Mouse (Mus musculus) hematopoietic stem cell, adult 5-6 weeks (primary cell): ENCODE measurements around the gene Pfn3. TPM values are rescaled to one million over a fixed set of nuclear protein-coding genes. Genes with fewer than 3 reads are reported as not detected.
A peak's percentile ranks its signal among the peaks of the same experiment; 100 is the strongest.

Source experiments
- ATAC-seq, 2 experiments: fragments of 125-278 bp in 1 of 2; replicated peaks in 1 of 2; 2 replicates each; pipeline ENCODE4 v1.8.0; 2016 to 2017; ENCODE audit warnings: inconsistent platforms in 2 of 2, mild to moderate bottlenecking in 2 of 2, moderate number of reproducible peaks in 2 of 2, low read depth in 1 of 2, moderate TSS enrichment in 1 of 2; ENCODE audit not compliant: low FRiP score in 2 of 2, poor library complexity in 2 of 2, severe bottlenecking in 2 of 2, insufficient read depth in 1 of 2, low TSS enrichment in 1 of 2
- total RNA-seq: library from RNA; stranded (forward); fragments of 172-1452, 232-1000 nt; gene quantifications from 2 replicates; pipeline ENCODE4 v1.2.3, GENCODE M21; 2017

The Pfn3 gene
- total RNA-seq = not detected in 2 replicates

DNA sequence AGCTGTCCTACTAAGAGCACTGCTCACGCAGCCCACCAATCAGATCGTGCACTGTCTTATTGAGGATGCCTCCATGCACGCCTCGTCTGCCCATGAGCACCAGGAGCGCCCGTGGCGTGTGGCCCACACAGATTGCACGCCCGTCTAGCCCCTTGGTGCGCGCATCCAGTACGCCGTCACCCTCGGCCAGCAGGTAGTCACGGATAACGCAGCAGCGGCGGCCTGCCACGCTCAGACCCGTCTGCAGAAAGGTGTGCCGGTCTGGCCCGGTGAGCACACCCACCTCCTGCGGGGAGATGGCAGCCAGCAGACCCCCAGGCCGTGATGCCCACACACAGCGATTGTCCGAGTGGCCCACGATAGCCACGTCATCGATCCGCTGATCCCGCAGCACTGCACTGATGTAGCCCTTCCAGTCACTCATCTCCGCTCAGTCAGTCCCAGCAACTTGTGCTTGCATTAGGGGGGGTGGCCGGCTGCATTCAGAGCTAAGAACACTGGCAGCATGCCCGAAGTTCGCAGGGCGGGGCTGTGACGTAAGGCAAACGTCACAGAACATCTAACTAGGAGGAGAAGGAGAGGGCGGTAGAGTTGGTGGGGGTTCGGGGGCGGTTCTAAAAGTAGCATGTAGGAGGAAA is at the start of gene Pfn3:
Gene Pfn3 (minus strand): TSS at position 490 of the 638 bp plus-strand sequence.
- ATAC-seq = no peak

DNA sequence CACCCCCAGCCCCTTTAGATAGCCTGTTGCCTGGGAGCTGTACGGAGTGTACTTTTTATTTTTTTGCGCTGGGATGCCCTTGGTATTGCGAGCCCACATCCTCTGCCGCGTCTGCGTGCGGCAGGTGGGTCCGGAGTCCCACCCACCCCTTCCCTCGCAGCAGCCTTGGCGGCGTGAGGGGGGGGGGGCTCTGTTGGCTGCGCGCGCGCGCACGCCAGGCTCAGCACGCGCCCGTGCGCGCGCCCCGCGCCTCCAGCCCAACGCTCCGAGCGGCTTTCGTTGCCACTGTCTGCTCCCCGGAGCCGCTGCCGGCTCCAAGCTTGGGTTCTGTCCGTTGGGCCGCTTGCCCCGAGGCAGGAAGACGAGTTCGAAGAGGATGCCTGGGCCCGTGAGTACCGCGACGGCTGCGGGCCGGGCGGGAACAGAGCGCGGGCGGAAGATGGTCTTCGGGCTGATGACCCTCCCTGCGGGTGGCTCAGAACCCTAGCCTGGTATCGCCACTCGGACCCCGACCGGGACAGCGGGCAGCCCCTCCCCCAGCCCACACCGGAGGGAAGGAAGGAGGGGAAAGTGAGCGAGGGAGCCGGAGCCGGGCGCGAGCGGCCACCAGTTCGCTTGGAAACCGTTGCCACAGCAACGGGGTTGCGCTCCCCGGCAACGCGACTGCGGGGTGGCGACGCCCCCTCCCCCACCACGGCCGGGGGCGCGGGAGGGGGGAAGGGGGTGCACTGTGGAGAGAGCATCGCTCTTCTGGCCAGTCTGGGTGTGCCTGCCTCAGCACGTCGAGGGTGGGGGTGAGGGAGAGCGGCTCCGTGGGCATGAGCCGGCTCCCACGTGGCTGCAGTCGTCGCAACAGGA is 49.2 kb upstream of the Pfn3 start, which contains the start of gene Prr7:
Gene Prr7 (plus strand): TSS at position 241 of the 858 bp plus-strand sequence.
- peak in 1 of 2 experiments; percentile 26; a peak in 1 of 4 replicates for ATAC-seq

DNA sequence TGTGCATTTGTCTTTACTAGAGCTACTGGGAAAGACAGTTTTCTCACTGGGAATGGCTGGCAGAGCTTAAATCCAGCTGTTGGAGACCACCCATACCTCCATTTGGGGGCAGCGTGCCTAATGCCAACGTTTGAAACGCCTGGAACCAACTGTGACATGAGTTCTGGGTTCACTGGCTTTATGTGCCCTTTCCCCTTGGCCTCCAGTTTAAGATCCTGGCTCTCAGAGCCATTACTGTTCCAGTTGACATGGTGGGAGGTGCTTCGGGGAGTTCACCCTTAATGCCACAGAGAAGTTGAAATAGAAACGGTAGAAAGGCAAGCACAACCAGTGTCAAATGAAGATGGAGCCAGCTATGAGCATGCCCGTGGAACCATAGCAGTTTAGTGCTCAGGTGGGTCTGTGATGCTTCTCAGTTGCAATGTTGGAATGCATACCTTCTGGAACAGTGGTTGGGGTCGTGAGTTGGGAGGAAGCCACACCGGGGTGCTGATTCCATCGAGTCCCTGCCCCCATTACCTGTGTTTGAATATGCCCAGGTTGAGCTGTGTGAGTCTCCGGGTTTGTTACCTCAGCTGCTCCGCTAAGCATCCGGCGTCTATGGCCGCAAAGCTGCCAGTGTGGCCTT is 48.5 kb upstream of the Pfn3 start:
- no peak for ATAC-seq

DNA sequence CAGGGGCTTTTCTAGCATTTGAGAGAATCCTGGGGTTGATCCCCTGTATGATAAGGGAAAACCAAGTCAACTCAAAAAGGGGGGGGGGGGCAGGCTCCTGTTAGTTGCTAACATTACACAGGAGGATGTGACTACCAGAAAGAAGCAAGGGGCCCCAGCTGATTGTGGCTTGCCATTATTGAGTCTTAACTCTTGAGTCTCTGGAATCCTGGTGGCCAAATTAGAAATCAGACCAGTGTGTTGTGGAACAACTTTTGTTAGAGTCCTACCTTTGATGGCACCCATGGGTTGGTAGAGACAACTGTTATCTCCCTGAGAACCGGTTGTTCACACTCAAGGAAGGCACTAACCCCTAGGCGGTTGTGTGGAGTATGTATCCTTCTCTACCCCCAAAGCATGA is 47.9 kb upstream of the Pfn3 start:
- no peak for ATAC-seq

DNA sequence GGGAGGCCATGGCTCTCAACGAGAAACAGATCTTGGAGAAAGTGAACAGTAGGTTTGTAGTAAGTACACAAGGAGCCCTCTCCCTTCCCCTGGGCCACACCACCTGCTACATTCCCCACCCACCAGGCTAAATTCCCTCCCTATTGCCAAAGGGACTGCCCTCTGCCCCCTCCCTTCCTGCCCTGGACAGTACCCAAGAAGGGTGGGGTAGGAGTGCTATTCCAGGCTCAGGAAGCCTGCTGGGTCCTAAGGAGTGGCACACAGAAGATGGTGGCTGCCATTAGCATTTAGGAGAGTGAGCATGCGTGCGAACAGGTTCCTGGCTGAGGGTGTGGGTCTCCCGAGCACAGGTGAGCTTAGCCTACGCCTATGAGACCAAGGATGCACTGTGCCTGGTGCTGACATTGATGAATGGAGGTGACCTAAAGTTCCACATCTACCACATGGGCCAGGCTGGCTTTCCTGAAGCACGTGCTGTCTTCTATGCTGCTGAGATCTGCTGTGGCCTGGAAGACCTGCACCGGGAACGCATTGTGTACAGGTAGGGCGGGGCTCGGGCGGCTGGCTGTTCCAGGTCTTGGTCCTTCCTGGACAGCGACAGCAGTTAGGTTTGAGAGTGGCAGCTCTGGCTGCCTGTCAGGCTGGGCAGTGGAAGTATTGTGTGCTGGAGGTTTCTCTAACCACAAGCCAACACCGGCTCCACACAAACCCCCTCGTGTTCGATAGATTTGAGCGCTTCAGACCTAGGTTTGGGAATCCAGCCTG is 36.9 kb upstream of the Pfn3 start:
- ATAC-seq = no peak

DNA sequence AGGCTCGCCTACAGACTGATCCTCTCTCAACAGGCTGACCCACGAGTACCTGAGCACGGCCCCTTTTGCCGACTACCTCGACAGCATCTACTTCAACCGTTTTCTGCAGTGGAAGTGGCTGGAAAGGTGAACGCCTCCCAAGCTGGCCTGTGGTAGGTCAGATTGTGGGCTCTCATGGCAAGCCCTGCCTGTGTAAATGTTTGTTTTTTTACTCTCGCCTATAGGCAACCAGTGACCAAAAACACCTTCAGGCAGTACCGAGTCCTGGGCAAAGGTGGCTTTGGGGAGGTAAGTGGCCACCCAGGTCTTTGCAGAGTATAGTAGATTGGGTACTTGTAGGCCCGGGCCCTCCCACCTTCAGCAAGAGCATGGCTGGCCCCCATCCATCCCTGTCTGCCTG is 36.3 kb upstream of the Pfn3 start:
- ATAC-seq = no peak

DNA sequence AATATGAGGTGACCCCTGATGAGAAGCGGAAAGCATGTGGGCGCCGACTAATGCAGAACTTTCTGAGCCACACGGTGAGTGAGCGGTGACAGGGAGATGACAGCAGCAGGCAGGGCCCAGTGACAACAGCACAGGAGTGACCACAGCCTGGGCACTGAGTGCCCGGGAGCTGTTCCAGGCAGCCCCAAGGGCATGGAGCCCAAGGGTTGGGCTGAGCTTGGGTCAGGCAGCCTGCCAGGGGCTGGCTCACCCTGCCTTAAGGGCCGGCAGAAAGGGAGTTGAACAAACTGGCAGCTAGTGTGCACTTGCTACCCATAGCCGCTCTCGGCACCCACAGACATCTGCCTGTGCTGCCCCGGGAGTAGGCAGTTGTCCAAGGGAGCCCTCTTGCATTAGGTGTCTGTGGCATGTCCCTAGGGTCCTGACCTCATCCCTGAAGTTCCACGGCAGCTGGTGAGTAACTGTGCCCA is 35.5 kb upstream of the Pfn3 start:
- ATAC-seq = no peak

DNA sequence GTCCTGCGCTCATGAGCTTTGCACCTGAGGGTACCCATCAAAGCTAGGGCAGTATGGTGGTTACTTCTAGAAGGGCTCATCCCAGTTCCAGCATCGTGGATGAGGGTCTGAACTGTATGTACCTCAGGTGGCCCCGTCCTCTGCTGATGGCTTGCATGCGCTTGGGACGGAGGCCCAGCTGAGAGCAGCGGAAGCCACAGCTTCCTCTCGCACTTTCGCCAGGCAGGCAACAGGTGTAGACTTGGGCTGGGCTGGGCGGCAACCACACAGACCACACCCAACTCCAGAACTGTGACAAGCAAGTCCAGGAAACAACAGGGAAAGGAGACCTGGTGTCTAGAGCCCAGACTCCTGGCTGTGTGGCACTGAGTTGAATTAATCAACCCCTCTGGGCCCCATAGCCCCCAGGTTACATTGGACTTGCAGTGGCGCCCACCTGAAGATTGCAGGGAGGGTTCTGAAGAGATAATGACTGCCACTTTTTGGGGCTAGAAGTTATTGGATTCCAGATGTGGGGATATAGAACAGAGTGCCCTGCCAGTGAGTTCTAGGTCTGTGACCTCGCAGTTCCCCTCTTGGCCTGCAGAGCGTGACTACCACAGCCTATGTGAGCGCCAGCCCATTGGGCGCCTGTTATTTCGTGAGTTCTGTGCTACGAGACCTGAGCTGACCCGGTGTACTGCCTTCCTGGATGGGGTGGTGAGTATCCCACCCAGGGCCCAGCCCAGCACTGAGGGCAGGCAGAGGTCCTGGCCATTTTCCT is 34.8 kb upstream of the Pfn3 start:
- peak; percentile 8 to 22; a peak in 2 of 4 replicates for ATAC-seq

DNA sequence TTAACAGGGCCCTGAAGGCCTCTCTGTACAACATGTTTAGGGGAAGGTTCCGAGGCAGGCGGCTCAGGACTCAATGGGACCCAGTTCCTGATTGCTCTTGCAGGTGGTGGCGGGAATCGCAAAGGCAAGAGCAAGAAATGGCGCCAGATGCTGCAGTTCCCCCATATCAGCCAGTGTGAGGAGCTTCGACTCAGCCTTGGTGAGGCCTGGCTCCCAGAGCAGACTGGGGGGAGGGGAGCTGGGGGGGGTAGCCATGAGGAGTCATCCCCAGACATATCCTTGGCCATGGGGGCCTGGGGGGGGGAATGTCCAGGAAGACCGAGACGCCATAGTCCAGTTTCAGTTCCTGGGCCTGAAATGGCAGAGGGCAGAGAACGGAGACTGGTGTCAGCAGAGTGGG is 34.2 kb upstream of the Pfn3 start:
- no peak for ATAC-seq

DNA sequence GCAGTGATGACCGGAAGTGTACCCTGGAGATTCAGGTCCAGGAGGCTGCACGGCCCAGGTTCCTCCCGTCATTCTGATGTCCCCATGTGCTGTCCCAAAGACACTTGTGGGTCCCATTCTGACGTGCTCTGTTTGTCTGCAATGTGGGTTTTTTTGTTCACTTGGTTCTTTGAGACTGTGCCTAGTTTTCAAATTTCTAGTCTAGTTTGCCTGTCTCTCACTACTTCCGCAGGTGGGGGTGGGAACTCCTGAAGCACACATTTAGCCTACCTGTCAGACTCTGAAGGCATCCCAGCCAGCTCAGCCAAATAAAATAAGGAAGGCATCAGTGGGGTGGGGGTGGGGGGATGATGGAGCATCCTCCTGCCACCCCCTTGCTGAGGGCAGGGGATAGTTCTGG is 33.1 kb upstream of the Pfn3 start:
- ATAC-seq = no peak

DNA sequence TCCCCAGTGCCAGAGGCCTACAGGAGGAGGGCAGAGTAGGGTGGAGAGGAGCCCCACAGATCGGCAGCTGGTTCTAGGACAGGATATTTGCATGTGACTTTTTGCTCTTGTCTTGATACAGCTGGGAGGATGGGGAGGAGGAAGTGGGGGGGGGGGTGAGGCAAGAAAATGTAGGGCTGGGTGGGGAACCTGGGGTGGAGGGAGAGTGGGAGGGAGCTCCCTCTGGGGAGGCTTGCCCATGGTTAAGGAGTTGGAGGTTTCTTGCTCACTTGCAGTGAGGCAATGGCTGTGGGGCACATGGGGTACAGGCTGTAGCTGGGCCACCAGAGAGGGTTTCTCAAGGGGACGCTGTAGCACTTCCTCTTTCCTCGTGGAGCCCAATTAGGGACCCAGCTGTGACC is 32.5 kb upstream of the Pfn3 start:
- ATAC-seq = peak; percentile 30 to 38; a peak in 3 of 4 replicates

DNA sequence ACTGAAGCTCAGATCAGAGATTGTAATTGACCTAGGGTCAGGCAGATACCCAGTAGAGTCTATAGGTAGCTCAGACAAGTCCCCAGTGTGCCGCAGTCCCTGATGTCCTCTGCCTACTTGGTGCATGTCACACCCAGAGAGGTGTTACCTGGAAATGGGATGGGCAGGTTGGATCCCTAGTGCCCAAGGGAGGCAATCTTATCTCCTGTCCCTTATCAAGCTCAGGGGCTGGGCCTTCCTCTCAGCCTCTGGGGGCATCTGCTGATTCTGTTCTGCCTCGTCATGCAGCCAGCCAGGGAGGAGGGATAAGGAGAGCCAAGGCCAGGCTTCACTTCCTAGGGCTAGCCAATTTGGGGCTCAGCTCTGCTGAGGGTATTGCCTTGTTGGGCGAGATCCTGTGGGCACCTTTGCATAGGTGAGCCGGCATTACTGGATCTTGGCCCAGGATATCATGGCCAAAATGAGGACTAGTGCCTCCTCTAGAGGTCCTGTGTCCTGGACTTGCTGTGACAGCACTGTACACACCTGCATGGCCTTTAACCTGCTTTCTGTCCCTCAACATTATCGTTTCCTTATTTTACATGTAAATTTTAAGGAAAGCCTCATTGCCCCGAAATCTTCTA is 31.6 kb upstream of the Pfn3 start:
- no peak for ATAC-seq

DNA sequence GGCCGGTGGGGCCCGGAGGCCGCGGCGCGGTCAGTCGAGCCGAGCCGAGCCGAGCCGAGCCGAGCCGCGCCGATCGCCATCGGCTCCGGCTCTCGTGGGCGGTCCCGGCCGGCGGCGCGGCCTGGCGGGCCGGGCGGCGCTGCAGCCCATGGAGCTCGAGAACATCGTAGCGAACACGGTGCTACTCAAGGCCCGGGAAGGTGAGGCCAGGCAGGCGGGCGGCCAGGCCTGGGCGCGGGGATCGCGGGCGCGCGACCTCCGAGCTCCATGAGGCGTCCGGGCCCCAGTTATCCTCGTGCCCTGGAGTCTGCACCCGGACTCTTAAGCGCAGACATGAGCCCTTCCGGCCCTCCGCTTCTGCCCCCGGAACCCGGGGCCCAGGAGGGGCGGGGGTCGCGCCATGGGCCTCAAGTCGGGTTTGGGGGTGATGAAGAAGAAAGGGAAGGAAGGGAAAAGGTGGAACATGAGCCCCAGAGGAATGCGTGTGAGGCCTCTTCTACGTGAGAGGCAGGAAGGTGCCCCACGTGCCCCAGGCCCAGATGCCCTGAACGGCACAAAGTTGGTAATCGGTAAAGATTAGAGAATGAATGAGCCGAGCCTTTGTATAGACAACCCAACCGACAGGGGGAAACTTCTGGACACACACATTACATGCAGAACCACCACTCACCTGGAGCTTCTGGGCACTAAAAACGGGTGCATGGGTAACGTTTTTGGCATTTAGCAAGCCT is 30.5 kb upstream of the Pfn3 start:
- no peak for ATAC-seq

DNA sequence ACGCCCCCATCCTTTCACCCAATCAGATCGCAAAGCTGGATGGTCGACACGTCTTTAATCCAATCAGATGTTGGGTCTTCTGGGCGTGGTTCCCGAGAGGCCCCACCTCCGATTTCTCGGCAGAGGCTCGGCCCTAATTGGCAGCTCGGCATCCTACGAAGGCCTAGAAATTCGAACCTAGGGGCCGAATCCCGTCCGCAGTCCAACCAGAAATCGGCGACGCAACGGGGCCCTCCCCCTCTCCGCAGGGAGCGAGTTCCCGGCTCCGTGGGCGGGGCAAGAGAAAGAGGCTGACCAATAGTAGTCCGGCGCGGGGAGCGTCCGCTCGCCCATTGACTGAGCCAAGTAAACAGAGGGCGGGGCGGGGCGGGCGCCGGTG is 29.9 kb upstream of the Pfn3 start, which contains the start of gene Grk6:
Gene Grk6 (plus strand): TSS at position 136 of the 379 bp plus-strand sequence.
- ATAC-seq = peak; percentile 85

DNA sequence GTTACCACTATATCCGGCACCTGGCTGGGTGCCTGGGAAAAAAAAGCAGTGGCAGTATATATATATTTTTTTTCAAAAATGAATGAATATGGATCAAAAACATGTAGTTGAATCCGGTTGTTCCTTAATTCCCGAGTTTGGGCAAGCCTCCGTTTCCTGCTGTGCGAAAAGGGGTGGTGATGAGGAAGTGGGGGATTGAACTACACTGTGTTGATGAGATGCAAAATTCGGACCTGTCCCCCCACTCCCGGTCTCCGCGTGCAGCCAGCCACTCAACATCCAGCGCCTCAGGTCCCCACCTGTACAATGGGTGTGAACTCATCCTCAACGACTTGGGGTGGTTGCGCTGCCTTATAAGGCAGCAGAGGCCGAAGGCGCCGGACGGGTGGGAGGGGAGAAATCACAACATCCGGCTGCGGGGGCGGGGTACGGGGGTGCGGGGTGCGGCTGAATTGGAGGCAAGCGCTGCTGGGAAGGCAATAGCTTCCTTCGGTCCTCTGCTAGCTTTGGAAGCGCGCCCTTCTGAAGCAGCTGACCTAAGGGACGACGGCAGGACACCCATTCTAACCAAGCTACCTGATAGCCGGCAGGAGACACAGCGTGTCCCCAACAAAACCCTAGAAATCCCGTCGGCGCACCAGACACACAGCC is 29.4 kb upstream of the Pfn3 start:
- ATAC-seq = peak; percentile 14 to 34; a peak in 3 of 4 replicates
